Mouse (Mus musculus): ENCODE measurements at regions not wholly inside any gene's neighbourhood (a gene's known extent, or its start where the extent isn't known, plus 50 kb on each side); places are given as distances from the start of the nearest gene placed in this dataset.

- 73% methylated on average over 4 of the region's 4 CpGs for WGBS
- H3K27ac ChIP-seq (ENCODE audit: control insufficient read depth, insufficient read depth, low read depth, low read length, poor library complexity), result no peak overlapping the region
- no peak for TF ChIP-seq POLR2A (IDR thresholded peaks at IDR 0.05; ENCODE audit: borderline replicate concordance, control insufficient read depth, low read depth, low read length)
- no peak for TF ChIP-seq CTCF (IDR thresholded peaks at IDR 0.05; ENCODE audit: control insufficient read depth, insufficient read depth, low read length)
- H3K4me1 ChIP-seq (ENCODE audit: control insufficient read depth, insufficient read depth, low read length), result no peaks in the 10 kb centered on the region
- H3K4me3 ChIP-seq (replicated peaks; ENCODE audit: control insufficient read depth, low read depth, low read length), result no peak overlapping the region
Measured at GRCm38 (mm10) chr1:193967957-193968926, 598.1 kb upstream of the Camk1g start.

- Histone ChIP-seq H3K4me3 (replicated peaks; ENCODE audit: control insufficient read depth, low read depth, low read length) (no peak overlapping the region), H3K27ac (ENCODE audit: control insufficient read depth, insufficient read depth, low read depth, low read length, poor library complexity) (no peak overlapping the region), H3K4me1 (ENCODE audit: control insufficient read depth, insufficient read depth, low read length) (no peaks in the 10 kb centered on the region)
- 63% methylated on average over 1 of the region's 1 CpGs for WGBS
- no peak for TF ChIP-seq POLR2A (IDR thresholded peaks at IDR 0.05; ENCODE audit: borderline replicate concordance, control insufficient read depth, low read depth, low read length)
- no peak for TF ChIP-seq CTCF (IDR thresholded peaks at IDR 0.05; ENCODE audit: control insufficient read depth, insufficient read depth, low read length)
Measured at GRCm38 (mm10) chr1:193966652-193967555, 596.8 kb upstream of the Camk1g start.

GRCm38 (mm10) chr1:193965278-193965677, 595.2 kb upstream of the Camk1g start:
- no peak overlapping the region for H3K27ac ChIP-seq (ENCODE audit: control insufficient read depth, insufficient read depth, low read depth, low read length, poor library complexity)
- H3K4me1 ChIP-seq (ENCODE audit: control insufficient read depth, insufficient read depth, low read length), result no peaks in the 10 kb centered on the region
- whole genome bisulfite sequencing, result 74% methylated on average over 1 of the region's 1 CpGs
- TF ChIP-seq POLR2A (IDR thresholded peaks at IDR 0.05; ENCODE audit: borderline replicate concordance, control insufficient read depth, low read depth, low read length) (no peak), CTCF (IDR thresholded peaks at IDR 0.05; ENCODE audit: control insufficient read depth, insufficient read depth, low read length) (no peak)
- no peak overlapping the region for H3K4me3 ChIP-seq (replicated peaks; ENCODE audit: control insufficient read depth, low read depth, low read length)

- Histone ChIP-seq H3K4me3 (replicated peaks; ENCODE audit: control insufficient read depth, low read depth, low read length) (no peak overlapping the region), H3K27ac (ENCODE audit: control insufficient read depth, insufficient read depth, low read depth, low read length, poor library complexity) (no peak overlapping the region), H3K4me1 (ENCODE audit: control insufficient read depth, insufficient read depth, low read length) (no peaks in the 10 kb centered on the region)
- TF ChIP-seq CTCF (IDR thresholded peaks at IDR 0.05; ENCODE audit: control insufficient read depth, insufficient read depth, low read length) (no peak), POLR2A (IDR thresholded peaks at IDR 0.05; ENCODE audit: borderline replicate concordance, control insufficient read depth, low read depth, low read length) (no peak)
Measured at GRCm38 (mm10) chr1:193951936-193952335, 581.8 kb upstream of the Camk1g start.

GRCm38 (mm10) chr1:193949817-193950216, 579.7 kb upstream of the Camk1g start:
- Histone ChIP-seq H3K27ac (ENCODE audit: control insufficient read depth, insufficient read depth, low read depth, low read length, poor library complexity) (no peak overlapping the region), H3K4me1 (ENCODE audit: control insufficient read depth, insufficient read depth, low read length) (no peaks in the 10 kb centered on the region), H3K4me3 (replicated peaks; ENCODE audit: control insufficient read depth, low read depth, low read length) (no peak overlapping the region)
- TF ChIP-seq CTCF (IDR thresholded peaks at IDR 0.05; ENCODE audit: control insufficient read depth, insufficient read depth, low read length) (no peak), POLR2A (IDR thresholded peaks at IDR 0.05; ENCODE audit: borderline replicate concordance, control insufficient read depth, low read depth, low read length) (no peak)

- H3K4me3 ChIP-seq (replicated peaks; ENCODE audit: control insufficient read depth, low read depth, low read length), result no peak overlapping the region
- WGBS, result 66% methylated on average over 6 of the region's 6 CpGs
- no peaks in the 10 kb centered on the region for H3K4me1 ChIP-seq (ENCODE audit: control insufficient read depth, insufficient read depth, low read length)
- no peak overlapping the region for H3K27ac ChIP-seq (ENCODE audit: control insufficient read depth, insufficient read depth, low read depth, low read length, poor library complexity)
- TF ChIP-seq CTCF (IDR thresholded peaks at IDR 0.05; ENCODE audit: control insufficient read depth, insufficient read depth, low read length) (no peak), POLR2A (IDR thresholded peaks at IDR 0.05; ENCODE audit: borderline replicate concordance, control insufficient read depth, low read depth, low read length) (no peak)
Measured at GRCm38 (mm10) chr1:193946953-193947586, 577.0 kb upstream of the Camk1g start.

- no peak overlapping the region for H3K4me3 ChIP-seq (replicated peaks; ENCODE audit: control insufficient read depth, low read depth, low read length)
- no peak overlapping the region for H3K27ac ChIP-seq (ENCODE audit: control insufficient read depth, insufficient read depth, low read depth, low read length, poor library complexity)
- H3K4me1 ChIP-seq (ENCODE audit: control insufficient read depth, insufficient read depth, low read length), result no peaks in the 10 kb centered on the region; the same call in 1 of the 2 replicates
- 85% methylated on average over 2 of the region's 2 CpGs for WGBS
- TF ChIP-seq CTCF (IDR thresholded peaks at IDR 0.05; ENCODE audit: control insufficient read depth, insufficient read depth, low read length), result no peak
- no peak for TF ChIP-seq POLR2A (IDR thresholded peaks at IDR 0.05; ENCODE audit: borderline replicate concordance, control insufficient read depth, low read depth, low read length)
Measured at GRCm38 (mm10) chr1:193935969-193936368, 565.9 kb upstream of the Camk1g start.
